Mouse (Mus musculus): Measurements from ENCODE around the gene Pogz.

GRCm38 (mm10) chr3:94917816-94918361 lies 80.5 kb downstream of the Pogz start:
- TF ChIP-seq GATA1 (IDR thresholded peaks at IDR 0.05; ENCODE audit: borderline replicate concordance, low read length), result no peak
- TF ChIP-seq FLI1 (IDR thresholded peaks at IDR 0.05; ENCODE audit: low read length), result no peak
